Mouse (Mus musculus): ENCODE measurements around the gene Cnpy3. TPM values are rescaled to one million over a fixed set of nuclear protein-coding genes. Genes with fewer than 3 reads are reported as not detected.

Gene Cnpy3
- polyA plus RNA-seq, 1 experiment from 2014 or later, result 79.3 TPM

GRCm38 (mm10) chr17:46710959-46711597, 40.9 kb downstream of the Cnpy3 start, which contains the start of gene Pex6:
Gene Pex6, plus strand, starts transcription at chr17:46711463.
- peak within 1 kb of the TSS; percentile 61 for H3K27ac ChIP-seq
- peak within 1 kb of the TSS; percentile 90 for H3K9ac ChIP-seq
- H3K4me3 ChIP-seq (replicated peaks), result peak within 1 kb of the TSS; percentile 95
- H3K9me3 ChIP-seq, result no peaks in the 10 kb centered on the region
- H3K27me3 ChIP-seq (replicated peaks), result no peaks in the 10 kb centered on the region
- peak within 1 kb of the TSS; percentile 94 for H3K4me2 ChIP-seq
- peaks cover 9% of the 10 kb centered on the region for H3K36me3 ChIP-seq
- peak; percentile 89 for ATAC-seq (ENCODE audit: insufficient read depth, low FRiP score, low read depth)
- WGBS, result 7% methylated on average over 36 of the region's 36 CpGs
- peaks cover 13% of the 10 kb centered on the region for H3K4me1 ChIP-seq

DNA sequence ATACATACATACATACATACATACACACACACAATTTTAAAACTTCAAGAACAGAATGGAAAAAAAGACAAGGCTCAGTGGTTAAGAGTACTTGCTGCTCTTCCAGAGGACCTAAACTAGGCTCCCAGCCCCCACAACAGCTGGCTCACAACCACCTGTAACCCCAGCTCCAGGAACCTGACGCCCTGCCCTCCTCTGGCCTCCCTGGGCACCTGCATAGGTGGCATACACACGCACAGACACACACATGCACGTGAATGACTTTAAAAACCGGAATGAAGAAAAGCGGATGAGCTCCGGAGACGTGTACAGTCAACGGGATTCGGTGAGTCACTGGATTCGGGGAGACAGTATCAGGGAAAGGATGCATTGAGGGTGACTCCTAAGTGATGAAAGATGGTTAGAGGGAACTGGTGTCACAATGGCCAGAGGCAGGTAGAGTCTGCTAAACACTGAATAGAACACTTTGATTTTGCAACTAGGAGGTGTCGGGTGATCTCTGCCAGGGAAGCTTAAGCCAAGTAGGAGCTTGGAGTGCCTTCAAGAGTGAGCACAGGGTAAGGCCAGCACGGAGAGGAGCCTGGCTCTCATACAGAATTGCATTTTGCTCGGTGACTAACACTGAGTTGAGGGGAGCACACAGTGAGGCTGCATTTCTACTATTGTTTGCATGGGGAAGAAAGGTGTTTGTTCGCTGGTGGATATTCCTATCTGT, 45.5 kb downstream of the Cnpy3 start:
- Histone ChIP-seq H3K4me3 (replicated peaks) (no peak overlapping the region), H3K9ac (no peak overlapping the region), H3K27me3 (replicated peaks) (no peaks in the 10 kb centered on the region), H3K9me3 (no peaks in the 10 kb centered on the region), H3K4me1 (peaks cover 32% of the 10 kb centered on the region), H3K27ac (no peak overlapping the region), H3K36me3 (no peaks in the 10 kb centered on the region), H3K4me2 (no peak overlapping the region)
- ATAC-seq (ENCODE audit: insufficient read depth, low FRiP score, low read depth), result no peak
- 90% methylated on average over 14 of the region's 14 CpGs for WGBS

DNA sequence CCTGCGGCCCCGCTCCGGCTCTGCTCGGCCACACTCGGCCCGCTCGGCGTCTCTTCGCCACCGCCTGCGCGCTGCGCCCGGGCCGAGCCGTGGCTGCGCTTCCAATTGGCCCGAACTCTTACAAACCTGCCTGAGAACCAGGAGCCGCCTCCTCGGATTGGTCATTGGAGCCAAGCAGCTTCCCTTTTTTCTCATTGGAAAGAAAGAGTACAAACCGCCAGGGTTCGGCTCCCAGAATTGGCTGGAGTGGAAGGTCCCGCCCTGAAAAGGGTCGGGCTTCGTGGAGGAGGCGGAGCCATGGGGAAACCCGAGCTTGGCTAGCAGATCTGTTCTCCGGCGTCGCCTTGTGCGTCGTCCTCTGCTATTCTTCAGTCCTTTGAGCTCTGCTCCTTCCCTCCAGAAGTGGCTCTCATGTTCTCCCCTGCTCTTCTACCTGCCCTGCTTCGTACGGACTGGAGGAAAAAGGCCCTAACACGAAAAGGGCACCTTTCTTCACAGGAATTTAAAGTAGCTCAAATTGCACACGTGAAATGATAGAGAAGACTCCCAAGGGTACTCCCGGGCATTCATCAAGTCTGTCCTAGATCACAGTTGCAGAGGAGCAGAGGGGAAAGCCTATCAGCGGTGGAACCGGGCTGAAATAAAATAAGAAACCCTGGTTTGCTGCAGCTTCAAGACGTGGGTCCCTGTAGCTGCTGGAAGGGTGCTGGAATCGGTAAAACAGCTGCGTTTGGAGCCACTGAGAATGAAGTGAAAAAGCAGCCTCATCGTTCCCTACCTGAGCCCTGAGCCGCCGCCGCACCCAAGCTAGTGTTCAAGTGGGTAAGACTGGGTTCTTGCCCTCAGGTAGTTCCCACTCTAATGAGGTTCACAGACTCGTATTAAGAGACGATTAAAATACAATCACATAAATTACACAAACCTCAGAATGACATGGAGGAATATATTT, 46.9 kb downstream of the Cnpy3 start, which contains the start of gene Ppp2r5d:
Ppp2r5d (minus strand) TSS at position 225 of the 949 bp plus-strand sequence.
- Histone ChIP-seq H3K4me2 (peak within 1 kb of the TSS; percentile 89), H3K9ac (peak within 1 kb of the TSS; percentile 96), H3K36me3 (no peaks in the 10 kb centered on the region), H3K27ac (peak within 1 kb of the TSS; percentile 96), H3K27me3 (replicated peaks) (no peaks in the 10 kb centered on the region), H3K9me3 (no peaks in the 10 kb centered on the region), H3K4me3 (replicated peaks) (peak within 1 kb of the TSS; percentile 94), H3K4me1 (peaks cover 38% of the 10 kb centered on the region)
- ATAC-seq (ENCODE audit: insufficient read depth, low FRiP score, low read depth), result peak; percentile 94
- under 1% methylated on average over 48 of the region's 48 CpGs for WGBS

- H3K9ac ChIP-seq, result peak overlapping the region; percentile 96
- peak overlapping the region; percentile 61 for H3K4me2 ChIP-seq
- peak overlapping the region; percentile 96 for H3K27ac ChIP-seq
- H3K4me3 ChIP-seq (replicated peaks), result peak overlapping the region; percentile 94
- H3K4me1 ChIP-seq, result peaks cover 38% of the 10 kb centered on the region
- H3K36me3 ChIP-seq, result 0 out of 2 replicates have a peak, but pooled peaks cover 4% of the 10 kb centered on the region
- 2% methylated on average over 36 of the region's 41 CpGs for WGBS
- no peaks in the 10 kb centered on the region for H3K9me3 ChIP-seq
- peak; percentile 76 for ATAC-seq (ENCODE audit: insufficient read depth, low FRiP score, low read depth)
- no peaks in the 10 kb centered on the region for H3K27me3 ChIP-seq (replicated peaks)
Observed at GRCm38 (mm10) chr17:46703971-46704886, 47.8 kb downstream of the Cnpy3 start.

DNA sequence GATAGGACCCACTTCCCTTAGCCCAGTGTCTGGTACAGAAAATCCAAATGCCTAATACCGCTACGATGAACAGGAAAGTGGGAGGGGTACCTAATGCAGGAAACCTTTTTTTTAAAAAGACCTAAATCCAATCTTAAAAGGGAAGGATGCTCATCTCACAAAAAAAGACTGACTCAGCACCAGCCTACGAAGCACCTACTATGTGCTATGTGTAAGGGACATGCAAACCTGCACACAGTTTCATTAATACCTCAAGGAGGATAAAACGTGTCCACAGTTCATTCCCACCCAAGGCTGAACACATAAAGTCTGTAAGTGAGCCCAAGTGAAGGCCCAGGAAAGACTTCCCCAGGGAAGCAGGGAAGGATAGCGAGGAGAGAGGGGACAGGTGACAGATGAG, 49.5 kb downstream of the Cnpy3 start:
- no peak overlapping the region for H3K4me3 ChIP-seq (replicated peaks)
- peaks cover 10% of the 10 kb centered on the region; the same call in 1 of the 2 replicates for H3K36me3 ChIP-seq
- H3K27ac ChIP-seq, result no peak overlapping the region
- 81% methylated on average over 5 of the region's 5 CpGs for WGBS
- peak overlapping the region; percentile 61 for H3K4me2 ChIP-seq
- no peak for ATAC-seq (ENCODE audit: insufficient read depth, low FRiP score, low read depth)
- H3K9me3 ChIP-seq, result no peaks in the 10 kb centered on the region
- no peaks in the 10 kb centered on the region for H3K27me3 ChIP-seq (replicated peaks)
- H3K9ac ChIP-seq, result no peak overlapping the region
- H3K4me1 ChIP-seq, result peaks cover 38% of the 10 kb centered on the region

DNA sequence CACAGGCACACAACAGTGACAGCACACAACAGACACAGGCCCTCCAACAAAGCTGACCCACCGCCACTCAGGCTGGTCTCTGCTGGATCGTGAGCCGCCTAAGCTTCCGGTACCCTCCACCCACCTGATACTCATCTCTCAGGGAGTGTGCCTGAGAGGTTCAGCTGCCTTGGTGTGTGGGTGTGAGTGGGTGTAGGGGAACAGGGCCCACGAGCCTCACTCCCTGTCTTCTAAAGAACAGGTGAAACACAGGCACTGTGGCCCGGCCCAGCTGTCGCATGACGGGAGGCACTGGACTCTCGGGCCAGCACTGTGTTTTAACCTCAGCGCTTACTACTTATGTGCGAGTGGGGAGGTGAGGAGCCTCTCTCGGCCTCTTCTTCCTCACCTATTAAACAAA, 49.9 kb downstream of the Cnpy3 start:
- Histone ChIP-seq H3K27ac (no peak overlapping the region), H3K4me1 (peaks cover 38% of the 10 kb centered on the region), H3K9me3 (no peaks in the 10 kb centered on the region), H3K4me3 (replicated peaks) (no peak overlapping the region), H3K4me2 (no peak overlapping the region), H3K27me3 (replicated peaks) (no peaks in the 10 kb centered on the region), H3K36me3 (peaks cover 10% of the 10 kb centered on the region; the same call in 1 of the 2 replicates), H3K9ac (no peak overlapping the region)
- WGBS, result 81% methylated on average over 12 of the region's 12 CpGs
- no peak for ATAC-seq (ENCODE audit: insufficient read depth, low FRiP score, low read depth)

- H3K27me3 ChIP-seq (replicated peaks), result no peaks in the 10 kb centered on the region
- 75% methylated on average over 12 of the region's 12 CpGs for WGBS
- H3K4me3 ChIP-seq (replicated peaks), result no peak overlapping the region
- no peak overlapping the region for H3K4me2 ChIP-seq
- no peak overlapping the region for H3K27ac ChIP-seq
- H3K9me3 ChIP-seq, result no peaks in the 10 kb centered on the region
- peaks cover 38% of the 10 kb centered on the region for H3K4me1 ChIP-seq
- H3K9ac ChIP-seq, result no peak overlapping the region
- H3K36me3 ChIP-seq, result peaks cover 10% of the 10 kb centered on the region; the same call in 1 of the 2 replicates
- ATAC-seq (ENCODE audit: insufficient read depth, low FRiP score, low read depth), result no peak
Observed at GRCm38 (mm10) chr17:46701489-46701888, 50.5 kb downstream of the Cnpy3 start.

GRCm38 (mm10) chr17:46699912-46700311, 52.1 kb downstream of the Cnpy3 start:
- Histone ChIP-seq H3K27ac (no peak overlapping the region), H3K4me3 (replicated peaks) (no peak overlapping the region)
- ATAC-seq (ENCODE audit: insufficient read depth, low FRiP score, low read depth), result no peak

GRCm38 (mm10) chr17:46699245-46699644, 52.8 kb downstream of the Cnpy3 start:
- H3K36me3 ChIP-seq, result peaks cover 13% of the 10 kb centered on the region; the same call in 1 of the 2 replicates
- no peak for ATAC-seq (ENCODE audit: insufficient read depth, low FRiP score, low read depth)
- no peaks in the 10 kb centered on the region for H3K9me3 ChIP-seq
- WGBS, result 65% methylated on average over 5 of the region's 5 CpGs
- no peaks in the 10 kb centered on the region for H3K27me3 ChIP-seq (replicated peaks)
- peaks cover 30% of the 10 kb centered on the region for H3K4me1 ChIP-seq
- no peak overlapping the region for H3K27ac ChIP-seq
- H3K4me3 ChIP-seq (replicated peaks), result no peak overlapping the region
- no peak overlapping the region for H3K9ac ChIP-seq
- no peak overlapping the region for H3K4me2 ChIP-seq

More at GRCm38 (mm10) chr17:46699912-46700311, 52.1 kb downstream of the Cnpy3 start:
- H3K4me2 ChIP-seq, result no peak overlapping the region
- WGBS, result 83% methylated on average over 3 of the region's 3 CpGs
- H3K9ac ChIP-seq, result no peak overlapping the region
- no peaks in the 10 kb centered on the region for H3K9me3 ChIP-seq
- H3K27me3 ChIP-seq (replicated peaks), result no peaks in the 10 kb centered on the region
- peaks cover 13% of the 10 kb centered on the region; the same call in 1 of the 2 replicates for H3K36me3 ChIP-seq
- peaks cover 30% of the 10 kb centered on the region for H3K4me1 ChIP-seq

DNA sequence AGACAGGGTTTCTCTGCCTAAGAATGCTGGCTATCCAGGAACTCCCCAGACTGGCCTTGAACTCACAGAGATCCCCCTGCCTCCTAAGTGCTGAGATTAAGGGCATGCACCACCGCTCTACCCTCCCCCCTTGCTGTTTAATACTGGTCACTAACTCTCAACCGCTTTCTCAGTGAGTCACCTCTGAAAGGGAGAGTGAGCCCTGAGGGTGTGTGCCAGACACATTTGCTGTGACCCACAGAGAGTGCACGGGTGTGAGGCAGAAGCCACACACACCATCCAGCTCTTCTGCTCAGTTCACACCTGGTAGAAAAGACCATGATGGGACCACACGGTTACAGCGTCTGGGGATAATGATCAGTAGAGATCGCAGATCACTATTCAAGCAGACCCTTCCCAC, 53.5 kb downstream of the Cnpy3 start:
- H3K9ac ChIP-seq, result no peak overlapping the region
- no peak for ATAC-seq (ENCODE audit: insufficient read depth, low FRiP score, low read depth)
- no peak overlapping the region for H3K27ac ChIP-seq
- peaks cover 13% of the 10 kb centered on the region; the same call in 1 of the 2 replicates for H3K36me3 ChIP-seq
- no peak overlapping the region for H3K4me3 ChIP-seq (replicated peaks)
- H3K4me2 ChIP-seq, result no peak overlapping the region
- WGBS, result 87% methylated on average over 6 of the region's 6 CpGs
- peaks cover 25% of the 10 kb centered on the region for H3K4me1 ChIP-seq
- H3K9me3 ChIP-seq, result no peaks in the 10 kb centered on the region
- no peaks in the 10 kb centered on the region for H3K27me3 ChIP-seq (replicated peaks)

Data from stomach, embryonic 15.5 days (tissue).